Mouse (Mus musculus) Patski (cell line): ENCODE measurements at regions not wholly inside any gene's neighbourhood (a gene's known extent, or its start where the extent isn't known, plus 50 kb on each side); places are given as distances from the start of the nearest gene placed in this dataset.

ENCODE experiments used
- ATAC-seq: fragments of 100-300 bp; one replicate; pipeline ENCODE4 v1.8.0; 2021
- CTCF ChIA-PET: fragments of 350-600 bp; sonication (Branson Sonifier 250); formaldehyde crosslinking; loops from one replicate; lab custom pipeline; 2022; ENCODE audit warnings: inconsistent platforms; lab: Charles Lee
- POLR2A ChIA-PET: fragments of 350-600 bp; sonication (Branson Sonifier 250); formaldehyde crosslinking; loops from one replicate; lab custom pipeline; 2022; ENCODE audit warnings: antibody characterized with exemption, inconsistent platforms; lab: Charles Lee
- DNase-seq: peaks from one replicate; pipeline ENCODE4 v3.0.0-alpha.2; 2011; ENCODE audit warnings: low read depth, low spot score
- H3K27me3 ChIP-seq: fragments of 371-371 bp; one replicate; pipeline ENCODE4 v1.5.1; 2021
- CTCF ChIP-seq: fragments of 100-300 bp; IDR thresholded peaks from one replicate; pipeline ENCODE4 v1.5.1; 2021
- in situ Hi-C: fragments of 300-500 bp; cut with MboI; formaldehyde crosslinking; loops from 3 replicates; pipeline ENCODE4 v1.11.1; 2018; ENCODE audit warnings: low pct_unique_long_range_greater_than_20kb, mixed read lengths

GRCm38 (mm10) chr1:185065056-185065455 lies 65.7 kb upstream of the Mark1 start:
- no peak for TF ChIP-seq CTCF
- no peak for ATAC-seq
- H3K27me3 ChIP-seq: no peaks in the 10 kb centered on the region
- in situ Hi-C loops: no loop called here
- ChIA-PET POLR2A (no interaction called here), CTCF (interaction anchor here (1.2 kb wide), 1 partner anchor 11 kb away, joined by 3 read pairs; no protein-coding TSS in a partner anchor)
- DNase-seq: no peak

- ChIA-PET CTCF (no interaction called here), POLR2A (no interaction called here)
- in situ Hi-C loops: no loop called here
- TF ChIP-seq CTCF: no peak
- no peak for DNase-seq
- ATAC-seq: no peak
- H3K27me3 ChIP-seq: no peaks in the 10 kb centered on the region
These were observed 62.7 kb upstream of the Mark1 start for GRCm38 (mm10) chr1:185062103-185062502.

GRCm38 (mm10) chr1:185057443-185057842 lies 58.1 kb upstream of the Mark1 start:
- ChIA-PET POLR2A (interaction anchor here (0.7 kb wide), 1 partner anchor 34 kb away, joined by 3 read pairs; no protein-coding TSS in a partner anchor), CTCF (no interaction called here)
- H3K27me3 ChIP-seq: no peaks in the 10 kb centered on the region
- no peak for TF ChIP-seq CTCF
- no peak for DNase-seq
- ATAC-seq: no peak
- in situ Hi-C loops: no loop called here

- CTCF ChIA-PET: no interaction called here
- no peak for TF ChIP-seq CTCF
- no peaks in the 10 kb centered on the region for H3K27me3 ChIP-seq
- ATAC-seq (no peak), DNase-seq (no peak)
- POLR2A ChIA-PET: no interaction called here
- in situ Hi-C loops: no loop called here
These were observed 53.3 kb upstream of the Mark1 start for GRCm38 (mm10) chr1:185052700-185053099.

- no peak for DNase-seq
- POLR2A ChIA-PET: no interaction called here
- in situ Hi-C loops: no loop called here
- CTCF ChIA-PET: interaction anchor here (1.2 to 1.6 kb wide), 2 partner anchors 10 to 21 kb away, joined by 4 to 5 read pairs; no protein-coding TSS in a partner anchor
- ATAC-seq: no peak
- H3K27me3 ChIP-seq: no peaks in the 10 kb centered on the region
- no peak for TF ChIP-seq CTCF
These were observed 50.6 kb upstream of the Mark1 start for GRCm38 (mm10) chr1:185049980-185050379.
